Mouse (Mus musculus) activated CD4-positive, CD25-positive, alpha-beta regulatory T cell, adult 4 months (primary cell): Measurements from ENCODE around the gene Got1. TPM values are rescaled to one million over a fixed set of nuclear protein-coding genes. Genes with fewer than 3 reads are reported as not detected.

Experiments used
- ATAC-seq: one replicate; pipeline ENCODE4 v1.8.0; 2017
- polyA plus RNA-seq, 2 experiments: library from polyadenylated mRNA; unstranded; fragments of 100-300 nt; shearing (Covaris generic); gene quantifications; one replicate each; pipeline ENCODE4 v1.2.1; 2017

The Got1 gene
- polyA plus RNA-seq, 2 experiments from 2014 or later = 37.1 to 54.8 TPM

- no peak for ATAC-seq
Measured at GRCm38 (mm10) chr19:43479431-43479830, 45.0 kb downstream of the Got1 start.

GRCm38 (mm10) chr19:43478891-43479290 is 45.5 kb downstream of the Got1 start:
- no peak for ATAC-seq

- ATAC-seq = no peak
Measured at GRCm38 (mm10) chr19:43477436-43477835, 47.0 kb downstream of the Got1 start.

- ATAC-seq = no peak
Measured at GRCm38 (mm10) chr19:43476063-43476462, 48.3 kb downstream of the Got1 start.

- no peak for ATAC-seq
Measured at GRCm38 (mm10) chr19:43475642-43476041, 48.8 kb downstream of the Got1 start.

- no peak for ATAC-seq
Measured at GRCm38 (mm10) chr19:43472781-43473180, 51.6 kb downstream of the Got1 start.

GRCm38 (mm10) chr19:43472331-43472730 is 52.1 kb downstream of the Got1 start:
- no peak for ATAC-seq

GRCm38 (mm10) chr19:43469333-43469732 is 55.1 kb downstream of the Got1 start:
- ATAC-seq = no peak

GRCm38 (mm10) chr19:43467927-43468685 is 56.3 kb downstream of the Got1 start:
- no peak for ATAC-seq

GRCm38 (mm10) chr19:43465601-43466255 is 58.7 kb downstream of the Got1 start:
- no peak for ATAC-seq

GRCm38 (mm10) chr19:43465076-43465475 is 59.3 kb downstream of the Got1 start:
- no peak for ATAC-seq

- no peak for ATAC-seq
Measured at GRCm38 (mm10) chr19:43464294-43464687, 60.1 kb downstream of the Got1 start.

GRCm38 (mm10) chr19:43463546-43464293 is 60.7 kb downstream of the Got1 start:
- no peak for ATAC-seq

GRCm38 (mm10) chr19:43462141-43462540 is 62.3 kb downstream of the Got1 start:
- ATAC-seq = no peak

GRCm38 (mm10) chr19:43460481-43460880 is 63.9 kb downstream of the Got1 start:
- ATAC-seq = no peak

- no peak for ATAC-seq
Measured at GRCm38 (mm10) chr19:43459948-43460347, 64.5 kb downstream of the Got1 start.

GRCm38 (mm10) chr19:43453025-43453424 is 71.4 kb downstream of the Got1 start:
- ATAC-seq = no peak

GRCm38 (mm10) chr19:43452176-43452575 is 72.2 kb downstream of the Got1 start:
- no peak for ATAC-seq

- no peak for ATAC-seq
Measured at GRCm38 (mm10) chr19:43451563-43451962, 72.8 kb downstream of the Got1 start.
